Mouse (Mus musculus) brown adipose tissue, adult 24 weeks (tissue): ENCODE data around the gene Klk11. TPM values are rescaled to one million over a fixed set of nuclear protein-coding genes. Genes with fewer than 3 reads are reported as not detected.

ENCODE experiments used
- H3K27ac ChIP-seq: fragments of 200-500 bp; replicated peaks from 2 replicates; pipeline ENCODE4 v1.5.1; 2012; ENCODE audit warnings: low read depth, mild to moderate bottlenecking, low read length
- H3K4me1 ChIP-seq: fragments of 200-500 bp; 2 replicates; pipeline ENCODE4 v1.6.1; 2012; ENCODE audit warnings: low read length, mixed read lengths; ENCODE audit not compliant: control insufficient read depth, insufficient read depth, insufficient read length
- H3K4me3 ChIP-seq: fragments of 200-500 bp; 2 replicates; pipeline ENCODE4 v1.5.1; 2012; ENCODE audit warnings: low read depth, mild to moderate bottlenecking, low read length, moderate library complexity; ENCODE audit not compliant: insufficient read depth
- polyA plus RNA-seq: library from polyadenylated mRNA; stranded (reverse); fragments of >200 nt; gene quantifications from 2 replicates; pipeline ENCODE4 v1.2.4, GENCODE M21; 2012; ENCODE audit not compliant: missing spikeins, insufficient read depth, insufficient read length

Klk11 gene
- polyA plus RNA-seq, 1 experiment, result not detected

- Histone ChIP-seq H3K4me3 (no peak within 1 kb of the TSS), H3K27ac (no peak within 1 kb of the TSS), H3K4me1 (0 out of 2 replicates have a peak, but pooled peaks cover 6% of the 10 kb centered on the region)
Measured at GRCm38 (mm10) chr7:43780746-43781145, 6.3 kb downstream of the Klk11 start, which contains the start of gene Klk10. Gene Klk10 (plus strand): TSS chr7:43781035.

- H3K27ac ChIP-seq, result no peak overlapping the region
- 0 out of 2 replicates have a peak, but pooled peaks cover 6% of the 10 kb centered on the region for H3K4me1 ChIP-seq
- H3K4me3 ChIP-seq, result no peak overlapping the region
Measured at GRCm38 (mm10) chr7:43781541-43781940, 7.1 kb downstream of the Klk11 start.

- Histone ChIP-seq H3K4me3 (peak overlapping the region; percentile 51), H3K27ac (no peak overlapping the region), H3K4me1 (0 out of 2 replicates have a peak, but pooled peaks cover 6% of the 10 kb centered on the region)
Measured at GRCm38 (mm10) chr7:43782275-43783265, 8.2 kb downstream of the Klk11 start.

- Histone ChIP-seq H3K4me3 (no peak overlapping the region), H3K4me1 (0 out of 2 replicates have a peak, but pooled peaks cover 4% of the 10 kb centered on the region), H3K27ac (no peak overlapping the region)
Measured at GRCm38 (mm10) chr7:43785286-43785685, 10.9 kb downstream of the Klk11 start.

GRCm38 (mm10) chr7:43788096-43788495, 13.7 kb downstream of the Klk11 start:
- Histone ChIP-seq H3K4me1 (no peaks in the 10 kb centered on the region), H3K27ac (no peak overlapping the region), H3K4me3 (no peak overlapping the region)

- no peak overlapping the region for H3K4me3 ChIP-seq
- no peaks in the 10 kb centered on the region for H3K4me1 ChIP-seq
- H3K27ac ChIP-seq, result no peak overlapping the region
Measured at GRCm38 (mm10) chr7:43789295-43789694, 14.9 kb downstream of the Klk11 start.

- H3K27ac ChIP-seq, result no peak within 1 kb of the TSS
- no peaks in the 10 kb centered on the region for H3K4me1 ChIP-seq
- no peak within 1 kb of the TSS for H3K4me3 ChIP-seq
Measured at GRCm38 (mm10) chr7:43791591-43791990, 17.2 kb downstream of the Klk11 start, which contains the start of gene Klk9. Gene Klk9 (plus strand): TSS chr7:43791891.

GRCm38 (mm10) chr7:43796355-43796754, 22.0 kb downstream of the Klk11 start:
- H3K27ac ChIP-seq, result no peak overlapping the region
- H3K4me1 ChIP-seq, result peaks cover 2% of the 10 kb centered on the region; the same call in 1 of the 2 replicates
- H3K4me3 ChIP-seq, result peak overlapping the region; percentile 71; the same call in 1 of the 2 replicates

GRCm38 (mm10) chr7:43797333-43797769, 22.9 kb downstream of the Klk11 start, which contains the start of gene Klk8:
Gene Klk8 (plus strand): TSS chr7:43797577.
- peaks cover 2% of the 10 kb centered on the region; the same call in 1 of the 2 replicates for H3K4me1 ChIP-seq
- H3K27ac ChIP-seq, result no peak within 1 kb of the TSS
- peak within 1 kb of the TSS; percentile 71 for H3K4me3 ChIP-seq

- Histone ChIP-seq H3K27ac (no peak overlapping the region), H3K4me1 (peaks cover 2% of the 10 kb centered on the region; the same call in 1 of the 2 replicates), H3K4me3 (peak overlapping the region; percentile 71)
Measured at GRCm38 (mm10) chr7:43797844-43798462, 23.5 kb downstream of the Klk11 start.

GRCm38 (mm10) chr7:43799876-43800275, 25.5 kb downstream of the Klk11 start:
- Histone ChIP-seq H3K4me1 (peaks cover 2% of the 10 kb centered on the region; the same call in 1 of the 2 replicates), H3K27ac (no peak overlapping the region), H3K4me3 (no peak overlapping the region)

GRCm38 (mm10) chr7:43810994-43811393, 36.6 kb downstream of the Klk11 start, which contains the start of gene Klk7:
Gene Klk7 (plus strand): TSS chr7:43811294.
- H3K4me3 ChIP-seq, result no peak within 1 kb of the TSS
- no peaks in the 10 kb centered on the region for H3K4me1 ChIP-seq
- H3K27ac ChIP-seq, result no peak within 1 kb of the TSS

GRCm38 (mm10) chr7:43815211-43815610, 40.8 kb downstream of the Klk11 start:
- H3K4me1 ChIP-seq, result no peaks in the 10 kb centered on the region

GRCm38 (mm10) chr7:43816746-43817145, 42.3 kb downstream of the Klk11 start:
- Histone ChIP-seq H3K4me3 (no peak overlapping the region), H3K4me1 (no peaks in the 10 kb centered on the region), H3K27ac (no peak overlapping the region)

More at GRCm38 (mm10) chr7:43815211-43815610, 40.8 kb downstream of the Klk11 start:
- no peak overlapping the region for H3K27ac ChIP-seq
- H3K4me3 ChIP-seq, result no peak overlapping the region

- no peak overlapping the region for H3K4me3 ChIP-seq
- H3K4me1 ChIP-seq, result no peaks in the 10 kb centered on the region
- H3K27ac ChIP-seq, result no peak overlapping the region
Measured at GRCm38 (mm10) chr7:43821581-43821980, 47.2 kb downstream of the Klk11 start.
